Mouse (Mus musculus) layer of hippocampus, postnatal 14 days (tissue): ENCODE data around the gene St7l. TPM values are rescaled to one million over a fixed set of nuclear protein-coding genes. Genes with fewer than 3 reads are reported as not detected.
"Not testable (repeated sequence)": the region's sequence is repeated elsewhere in the genome, so short reads cannot be mapped to it uniquely, and the experiment has no call there.

Experiments
- DNase-seq, 2 experiments: peaks; one replicate each; pipeline ENCODE4 v3.0.0; 2021 to 2022; ENCODE audit warnings: low spot score in 2 of 2, mixed read lengths in 1 of 2
- long read RNA-seq, 2 experiments: library from polyadenylated mRNA; stranded (forward); transcript quantifications; one replicate each; pipeline ENCODE4 v2.0.0; 2021
- total RNA-seq, 2 experiments: library from RNA; stranded (reverse); gene quantifications; 2 replicates each; pipeline ENCODE4 v1.2.3; 2021

The St7l gene
- total RNA-seq = 10 to 100 TPM; 45.1 to 46.2 TPM
- long read RNA-seq, experiment 1, full-length matches to known transcripts = 22 of 35 reads
- long read RNA-seq, experiment 1, partial matches to known transcripts = 11 of 35 reads
- long read RNA-seq, experiment 1, other reads (novel, unspliced or antisense) = 2 of 35 reads
- long read RNA-seq, experiment 2, full-length matches to known transcripts = 15 of 53 reads
- long read RNA-seq, experiment 2, partial matches to known transcripts = 32 of 53 reads
- long read RNA-seq, experiment 2, other reads (novel, unspliced or antisense) = 6 of 53 reads

- peak; percentile 87 to 93 for DNase-seq
These were observed at the start of gene St7l, which contains the start of gene Capza1 for GRCm38 (mm10) chr3:104863786-104864650. Gene St7l, plus strand, starts transcription at chr3:104864005. Gene Capza1, minus strand, starts transcription at chr3:104864505.

- no peak for DNase-seq
These were observed 49.1 kb upstream of the St7l start for GRCm38 (mm10) chr3:104814746-104815145.

- no peak for DNase-seq
These were observed 48.5 kb upstream of the St7l start for GRCm38 (mm10) chr3:104815346-104815745.

- no peak for DNase-seq
These were observed 47.7 kb upstream of the St7l start for GRCm38 (mm10) chr3:104816130-104816529.

- peak; percentile 41 to 49 for DNase-seq
These were observed 46.3 kb upstream of the St7l start for GRCm38 (mm10) chr3:104817481-104817990.

GRCm38 (mm10) chr3:104817991-104818748, 45.6 kb upstream of the St7l start, which contains the start of gene Mov10:
Gene Mov10, minus strand, starts transcription at chr3:104818563.
- peak; percentile 40 to 49 for DNase-seq

- no peak for DNase-seq
These were observed 45.1 kb upstream of the St7l start for GRCm38 (mm10) chr3:104818749-104819134.

GRCm38 (mm10) chr3:104820426-104820825, 43.4 kb upstream of the St7l start:
- DNase-seq = no peak

GRCm38 (mm10) chr3:104822413-104822812, 41.4 kb upstream of the St7l start:
- DNase-seq = no peak

- DNase-seq = no peak
These were observed 28.0 kb upstream of the St7l start for GRCm38 (mm10) chr3:104835797-104836196.

- no peak for DNase-seq
These were observed 22.8 kb upstream of the St7l start for GRCm38 (mm10) chr3:104841049-104841448.

GRCm38 (mm10) chr3:104846601-104847000, 17.2 kb upstream of the St7l start:
- DNase-seq = no peak

- DNase-seq = no peak
These were observed 9.3 kb upstream of the St7l start for GRCm38 (mm10) chr3:104854465-104854864.

- DNase-seq = no peak
These were observed 8.9 kb upstream of the St7l start for GRCm38 (mm10) chr3:104854866-104855265.

- no peak for DNase-seq
These were observed 7.7 kb upstream of the St7l start for GRCm38 (mm10) chr3:104856106-104856505.

GRCm38 (mm10) chr3:104858560-104858959, 5.2 kb upstream of the St7l start:
- DNase-seq = no peak

GRCm38 (mm10) chr3:104864651-104865340, 991 bp downstream of the St7l start:
- DNase-seq = peak; percentile 88 to 93

GRCm38 (mm10) chr3:104865341-104865788, 1.6 kb downstream of the St7l start:
- DNase-seq = no peak

- not testable (repeated sequence) for DNase-seq
These were observed 2.9 kb downstream of the St7l start for GRCm38 (mm10) chr3:104866674-104867073.

- no peak for DNase-seq
These were observed 5.8 kb downstream of the St7l start for GRCm38 (mm10) chr3:104869611-104870010.
